Mouse (Mus musculus): Measurements from ENCODE around the gene Zswim9.

DNA sequence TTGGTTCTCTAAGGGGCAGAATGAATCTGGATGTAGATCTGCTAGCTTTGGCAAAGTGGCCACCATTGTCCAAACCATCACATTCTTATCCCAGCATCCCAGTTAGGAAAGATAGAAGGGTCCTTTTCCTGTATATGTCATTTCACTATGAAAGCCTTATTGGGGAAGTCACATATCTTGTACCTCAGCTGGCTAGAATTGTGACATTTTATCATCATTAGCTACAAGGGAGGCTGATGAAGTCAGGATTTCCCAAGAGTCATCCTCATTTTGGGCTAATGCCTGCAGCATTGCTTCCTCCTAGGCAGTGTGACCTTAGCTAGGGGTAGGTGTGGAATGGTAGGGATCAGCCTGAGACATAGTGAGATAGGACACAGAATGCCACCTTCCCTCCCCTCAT lies 24.9 kb upstream of the Zswim9 start:
- TF ChIP-seq POLR2A (IDR thresholded peaks at IDR 0.05; ENCODE audit: extremely low read depth, insufficient read depth, low read length) (no peak), CTCF (IDR thresholded peaks at IDR 0.05; ENCODE audit: low read depth, low read length) (no peak)

Measured in liver, adult 2 months (tissue).